Mouse (Mus musculus) skeletal muscle tissue, adult 2 months (tissue): ENCODE results near the gene Gtf2h4.
A peak's percentile ranks its signal among the peaks of the same experiment; 100 is the strongest.

ENCODE experiments used
- DNase-seq: peaks from one replicate; pipeline ENCODE4 v3.0.0-alpha.2; 2012; ENCODE audit warnings: low read depth, low spot score

Gene Gtf2h4

GRCm38 (mm10) chr17:35673416-35674035 lies at the start of gene Gtf2h4:
Gene Gtf2h4 (minus strand): TSS chr17:35673739.
- DNase-seq = peak; percentile 92

GRCm38 (mm10) chr17:35721676-35722075 lies 48.1 kb upstream of the Gtf2h4 start:
- DNase-seq = no peak

- DNase-seq = no peak
Measured at GRCm38 (mm10) chr17:35720340-35720727, 46.8 kb upstream of the Gtf2h4 start.

- DNase-seq = no peak
Measured at GRCm38 (mm10) chr17:35719616-35720339, 46.2 kb upstream of the Gtf2h4 start.

GRCm38 (mm10) chr17:35717080-35717479 lies 43.5 kb upstream of the Gtf2h4 start:
- DNase-seq = no peak

- no peak for DNase-seq
Measured at GRCm38 (mm10) chr17:35716114-35716513, 42.6 kb upstream of the Gtf2h4 start.

GRCm38 (mm10) chr17:35710705-35711347 lies 37.3 kb upstream of the Gtf2h4 start:
- no peak for DNase-seq

- DNase-seq = no peak
Measured at GRCm38 (mm10) chr17:35708611-35709010, 35.1 kb upstream of the Gtf2h4 start.

GRCm38 (mm10) chr17:35707929-35708328 lies 34.4 kb upstream of the Gtf2h4 start:
- DNase-seq = no peak

- no peak for DNase-seq
Measured at GRCm38 (mm10) chr17:35705836-35706235, 32.3 kb upstream of the Gtf2h4 start.

- no peak for DNase-seq
Measured at GRCm38 (mm10) chr17:35704621-35705464, 31.3 kb upstream of the Gtf2h4 start, which contains the start of gene Ddr1. Gene Ddr1 (minus strand): TSS chr17:35704621.

- no peak for DNase-seq
Measured at GRCm38 (mm10) chr17:35703751-35704271, 30.3 kb upstream of the Gtf2h4 start.

GRCm38 (mm10) chr17:35703065-35703464 lies 29.5 kb upstream of the Gtf2h4 start:
- no peak for DNase-seq

- no peak for DNase-seq
Measured at GRCm38 (mm10) chr17:35702605-35703004, 29.1 kb upstream of the Gtf2h4 start.

- DNase-seq = no peak
Measured at GRCm38 (mm10) chr17:35701978-35702461, 28.5 kb upstream of the Gtf2h4 start.

GRCm38 (mm10) chr17:35701203-35701977 lies 27.9 kb upstream of the Gtf2h4 start:
- DNase-seq = peak; percentile 50

GRCm38 (mm10) chr17:35700371-35700961 lies 26.9 kb upstream of the Gtf2h4 start:
- peak; percentile 79 for DNase-seq

- DNase-seq = peak; percentile 88
Measured at GRCm38 (mm10) chr17:35699919-35700318, 26.4 kb upstream of the Gtf2h4 start.

GRCm38 (mm10) chr17:35698501-35698883 lies 25.0 kb upstream of the Gtf2h4 start:
- DNase-seq = no peak
